Mouse (Mus musculus) lung, postnatal 25 days (tissue): Measurements from ENCODE around the gene Maff.
A peak's percentile ranks its signal among the peaks of the same experiment; 100 is the strongest.

ENCODE experiments used
- DNase-seq: peaks from one replicate; pipeline ENCODE4 v3.0.0; 2022; ENCODE audit warnings: low spot score

The Maff gene

GRCm38 (mm10) chr15:79329979-79330363 lies 16.4 kb upstream of the Maff start:
- DNase-seq = no peak

GRCm38 (mm10) chr15:79330521-79330920 lies 15.9 kb upstream of the Maff start:
- DNase-seq = no peak

GRCm38 (mm10) chr15:79333409-79333808 lies 13.0 kb upstream of the Maff start:
- peak; percentile 87 for DNase-seq

GRCm38 (mm10) chr15:79335061-79335655 lies 11.3 kb upstream of the Maff start:
- DNase-seq = no peak

GRCm38 (mm10) chr15:79338978-79339377 lies 7.4 kb upstream of the Maff start:
- no peak for DNase-seq

- no peak for DNase-seq
Measured at GRCm38 (mm10) chr15:79342641-79343337, 3.6 kb upstream of the Maff start.

- no peak for DNase-seq
Measured at GRCm38 (mm10) chr15:79344627-79345026, 1.8 kb upstream of the Maff start.

GRCm38 (mm10) chr15:79347165-79347844 lies 884 bp downstream of the Maff start:
- peak; percentile 94 for DNase-seq

GRCm38 (mm10) chr15:79347845-79348506 lies 1.6 kb downstream of the Maff start:
- peak; percentile 88 for DNase-seq

GRCm38 (mm10) chr15:79348651-79349050 lies 2.2 kb downstream of the Maff start:
- DNase-seq = no peak

GRCm38 (mm10) chr15:79350866-79351265 lies 4.4 kb downstream of the Maff start:
- no peak for DNase-seq

GRCm38 (mm10) chr15:79351331-79351767 lies 4.9 kb downstream of the Maff start:
- DNase-seq = peak; percentile 86

GRCm38 (mm10) chr15:79352479-79352878 lies 6.1 kb downstream of the Maff start:
- DNase-seq = no peak

- no peak for DNase-seq
Measured at GRCm38 (mm10) chr15:79353690-79354305, 7.4 kb downstream of the Maff start.

GRCm38 (mm10) chr15:79354619-79355018 lies 8.2 kb downstream of the Maff start:
- peak; percentile 43 for DNase-seq

- no peak for DNase-seq
Measured at GRCm38 (mm10) chr15:79356481-79356880, 10.1 kb downstream of the Maff start.

GRCm38 (mm10) chr15:79357036-79357911 lies 10.9 kb downstream of the Maff start:
- peak; percentile 64 for DNase-seq

- no peak for DNase-seq
Measured at GRCm38 (mm10) chr15:79357974-79358690, 11.7 kb downstream of the Maff start.

GRCm38 (mm10) chr15:79359954-79360353 lies 13.5 kb downstream of the Maff start:
- no peak for DNase-seq

- DNase-seq = no peak
Measured at GRCm38 (mm10) chr15:79360371-79360770, 13.9 kb downstream of the Maff start.

- DNase-seq = no peak
Measured at GRCm38 (mm10) chr15:79361023-79361422, 14.6 kb downstream of the Maff start.
